Mouse (Mus musculus) intestine, embryonic 14.5 days (tissue): ENCODE results near the gene P4ha2. TPM values are rescaled to one million over a fixed set of nuclear protein-coding genes. Genes with fewer than 3 reads are reported as not detected.

ENCODE experiments used
- ATAC-seq: fragments of 200-750 bp; cut with Nextera tagmentation; replicated peaks from 2 replicates; pipeline ENCODE4 v1.8.0; 2017; ENCODE audit warnings: low read depth, moderate number of reproducible peaks, moderate TSS enrichment, moderate library complexity; ENCODE audit not compliant: low FRiP score, low TSS enrichment
- DNase-seq: peaks from one replicate; pipeline ENCODE4 v3.0.0-alpha.2; 2018; ENCODE audit warnings: low spot score
- H3K27ac ChIP-seq: fragments of 300-500 bp; sonication (generic); 2 replicates; pipeline ENCODE4 v1.5.1; 2014; ENCODE audit warnings: low read depth, mild to moderate bottlenecking, control low read depth
- H3K27me3 ChIP-seq: fragments of 300-500 bp; sonication (generic); replicated peaks from 2 replicates; pipeline ENCODE4 v1.6.1; 2014; ENCODE audit warnings: low read length, control low read depth; ENCODE audit not compliant: control insufficient read depth, insufficient read depth
- H3K36me3 ChIP-seq: fragments of 300-500 bp; sonication (generic); 2 replicates; pipeline ENCODE4 v1.6.1; 2014; ENCODE audit warnings: low read length, control low read depth; ENCODE audit not compliant: control insufficient read depth, insufficient read depth
- H3K4me1 ChIP-seq: fragments of 300-500 bp; sonication (generic); replicated peaks from 2 replicates; pipeline ENCODE4 v1.6.1; 2014; ENCODE audit warnings: low read length, control low read depth, mixed read lengths; ENCODE audit not compliant: control insufficient read depth, insufficient read depth
- H3K4me2 ChIP-seq: fragments of 300-500 bp; sonication (generic); 2 replicates; pipeline ENCODE4 v1.6.1; 2014; ENCODE audit warnings: low read length
- H3K4me3 ChIP-seq: fragments of 300-500 bp; sonication (generic); 2 replicates; pipeline ENCODE4 v1.5.1; 2014; ENCODE audit warnings: low read depth, low read length, control low read depth, mixed read lengths
- H3K9ac ChIP-seq: fragments of 300-500 bp; sonication (generic); 2 replicates; pipeline ENCODE4 v1.6.1; 2014; ENCODE audit warnings: mild to moderate bottlenecking, low read length
- H3K9me3 ChIP-seq: fragments of 300-500 bp; sonication (generic); 2 replicates; pipeline ENCODE4 v1.6.1; 2016; ENCODE audit warnings: low read length, control low read depth; ENCODE audit not compliant: control insufficient read depth
- WGBS: fragments of 180-500 bp; shearing (Covaris S2); extraction: QIAGEN DNeasy Blood & Tissue Kit; methylation state at CpG from one replicate; pipeline ENCODE4 v1.1.7; 2014; 5-methylcytosine and 5-hydroxymethylcytosine counted together
- polyA plus RNA-seq: library from polyadenylated mRNA; unstranded; fragments of >200 nt; fragmentation: Nextera tagmentation; extraction: Ambion mirVana; gene quantifications from 2 replicates; pipeline ENCODE4 v1.2.1, GENCODE M21; 2014

Gene P4ha2
- polyA plus RNA-seq, 1 experiment from 2014 or later, result 38.7 TPM

- no peak overlapping the region for H3K9ac ChIP-seq
- no peaks in the 10 kb centered on the region for H3K27me3 ChIP-seq
- H3K4me1 ChIP-seq, result peaks cover 44% of the 10 kb centered on the region
- DNase-seq (no peak), ATAC-seq (no peak)
- no peak overlapping the region for H3K4me3 ChIP-seq
- peaks cover 21% of the 10 kb centered on the region for H3K36me3 ChIP-seq
- H3K4me2 ChIP-seq, result no peak overlapping the region
- 24% methylated on average over 6 of the region's 6 CpGs for WGBS
- no peaks in the 10 kb centered on the region for H3K9me3 ChIP-seq
- peak overlapping the region; percentile 62; the same call in 1 of the 2 replicates for H3K27ac ChIP-seq
Observed at GRCm38 (mm10) chr11:54058643-54059042, 41.3 kb upstream of the P4ha2 start.

DNA sequence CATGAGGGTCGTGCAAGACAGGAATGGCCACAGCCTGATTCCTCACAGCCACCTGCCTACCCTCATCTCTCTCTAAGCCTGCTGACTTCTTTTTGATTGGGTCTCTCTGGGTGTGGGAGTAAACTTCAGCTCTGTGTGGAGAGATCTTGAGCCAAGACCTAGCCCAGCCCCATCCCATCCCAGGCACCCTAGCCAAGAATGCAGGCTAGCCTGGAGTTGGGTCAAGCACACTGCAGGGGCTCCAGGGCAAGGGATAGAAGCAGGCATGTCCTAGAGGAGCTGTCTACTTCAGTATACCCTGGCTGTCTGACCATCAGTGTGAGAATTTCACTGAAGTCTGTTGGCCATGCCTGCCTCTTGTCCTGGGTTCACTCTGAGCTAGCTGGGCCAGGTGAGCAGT, 40.4 kb upstream of the P4ha2 start:
- Histone ChIP-seq H3K36me3 (peaks cover 21% of the 10 kb centered on the region), H3K4me3 (no peak overlapping the region), H3K9ac (no peak overlapping the region), H3K27ac (peak overlapping the region; percentile 34; the same call in 1 of the 2 replicates), H3K27me3 (no peaks in the 10 kb centered on the region), H3K9me3 (no peaks in the 10 kb centered on the region), H3K4me1 (peaks cover 49% of the 10 kb centered on the region), H3K4me2 (no peak overlapping the region)
- DNase-seq, result no peak
- no peak for ATAC-seq
- 56% methylated on average over 1 of the region's 1 CpGs for WGBS

- no peak overlapping the region for H3K9ac ChIP-seq
- WGBS, result 17% methylated on average over 9 of the region's 9 CpGs
- no peak overlapping the region for H3K4me3 ChIP-seq
- H3K36me3 ChIP-seq, result peaks cover 17% of the 10 kb centered on the region
- peak overlapping the region; percentile 45; the same call in 1 of the 2 replicates for H3K27ac ChIP-seq
- H3K27me3 ChIP-seq, result no peaks in the 10 kb centered on the region
- ATAC-seq (peak; percentile 48; the same call in 1 of the 2 replicates), DNase-seq (no peak)
- no peaks in the 10 kb centered on the region for H3K9me3 ChIP-seq
- peaks cover 49% of the 10 kb centered on the region for H3K4me1 ChIP-seq
- H3K4me2 ChIP-seq, result no peak overlapping the region
Observed at GRCm38 (mm10) chr11:54060316-54060715, 39.6 kb upstream of the P4ha2 start.

DNA sequence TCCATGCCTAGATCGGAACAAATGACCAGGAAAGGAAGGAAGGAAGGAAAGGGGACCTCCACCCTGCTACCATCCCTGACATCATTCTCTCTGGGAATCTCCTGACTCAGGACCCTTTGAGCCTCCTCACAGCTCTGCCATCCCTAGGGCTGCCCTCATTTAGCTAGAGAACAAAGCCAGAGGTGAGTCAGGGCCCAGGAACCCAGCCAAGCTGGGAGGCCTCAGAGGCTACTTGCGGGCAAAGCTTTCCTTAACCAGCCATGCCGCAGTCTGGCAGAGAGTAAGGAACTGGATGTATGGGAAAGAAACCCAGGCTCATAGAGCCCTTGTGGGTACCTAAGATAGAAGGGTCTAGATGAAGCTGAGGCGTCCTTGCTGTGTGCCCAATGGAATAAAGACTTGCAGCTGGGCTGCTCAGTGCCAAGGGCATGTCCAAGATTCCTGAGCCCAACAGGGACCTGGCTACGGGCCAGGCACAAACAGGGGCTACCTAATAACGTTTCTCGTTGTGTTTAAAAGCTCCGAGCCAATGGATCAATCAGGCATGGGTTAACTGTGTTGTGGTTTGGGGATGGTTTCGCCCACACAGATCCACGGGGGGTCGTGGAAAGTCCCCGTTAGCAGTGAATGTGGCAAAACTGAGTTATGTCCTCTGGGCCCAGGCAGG, 37.7 kb upstream of the P4ha2 start:
- no peak overlapping the region for H3K4me2 ChIP-seq
- no peak overlapping the region for H3K4me3 ChIP-seq
- peak overlapping the region; percentile 59; the same call in 1 of the 2 replicates for H3K27ac ChIP-seq
- no peak overlapping the region for H3K9ac ChIP-seq
- 72% methylated on average over 12 of the region's 12 CpGs for WGBS
- H3K27me3 ChIP-seq, result no peaks in the 10 kb centered on the region
- ATAC-seq (no peak), DNase-seq (no peak)
- H3K9me3 ChIP-seq, result no peaks in the 10 kb centered on the region
- H3K4me1 ChIP-seq, result peaks cover 55% of the 10 kb centered on the region
- 0 out of 2 replicates have a peak, but pooled peaks cover 9% of the 10 kb centered on the region for H3K36me3 ChIP-seq

DNA sequence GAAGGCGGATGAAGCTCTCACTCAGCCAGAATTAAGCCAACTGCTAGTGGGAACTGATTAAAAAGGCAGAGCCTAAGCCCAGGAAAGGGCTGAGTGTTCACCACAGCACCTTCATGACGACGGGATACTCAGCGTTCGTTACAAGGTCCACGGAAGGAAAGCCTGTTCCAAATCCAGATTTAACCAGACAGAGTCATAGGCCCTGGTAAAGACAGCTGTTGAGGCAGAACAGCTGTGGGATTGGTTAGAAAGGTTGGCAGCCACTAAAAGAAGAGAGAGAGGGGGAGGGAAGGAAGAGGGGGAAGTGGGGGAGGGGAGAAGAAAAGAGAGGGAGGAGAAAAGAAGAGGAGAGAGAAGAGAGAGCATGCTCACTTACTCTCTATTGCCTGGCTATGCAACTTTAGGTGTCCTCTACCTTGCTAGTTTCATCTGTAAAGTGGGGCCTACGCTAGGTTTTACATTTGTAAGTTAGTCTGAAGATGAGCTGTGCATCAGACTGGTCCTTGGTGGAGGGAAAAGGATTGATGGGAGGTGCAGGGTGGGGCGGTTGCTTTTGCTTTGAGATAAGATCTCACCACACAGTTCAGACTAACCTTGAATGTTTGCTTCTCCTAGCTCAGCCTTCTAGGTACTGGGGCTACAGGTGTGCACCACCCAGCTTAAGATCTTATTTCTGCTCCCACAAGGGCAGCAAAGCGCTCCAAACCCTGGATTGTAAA, 37.0 kb upstream of the P4ha2 start:
- Histone ChIP-seq H3K36me3 (0 out of 2 replicates have a peak, but pooled peaks cover 9% of the 10 kb centered on the region), H3K9me3 (no peaks in the 10 kb centered on the region), H3K27ac (peak overlapping the region; percentile 59; the same call in 1 of the 2 replicates), H3K9ac (no peak overlapping the region), H3K27me3 (no peaks in the 10 kb centered on the region), H3K4me3 (no peak overlapping the region), H3K4me2 (no peak overlapping the region), H3K4me1 (peaks cover 58% of the 10 kb centered on the region)
- WGBS, result 53% methylated on average over 9 of the region's 9 CpGs
- ATAC-seq, result no peak
- DNase-seq, result no peak

DNA sequence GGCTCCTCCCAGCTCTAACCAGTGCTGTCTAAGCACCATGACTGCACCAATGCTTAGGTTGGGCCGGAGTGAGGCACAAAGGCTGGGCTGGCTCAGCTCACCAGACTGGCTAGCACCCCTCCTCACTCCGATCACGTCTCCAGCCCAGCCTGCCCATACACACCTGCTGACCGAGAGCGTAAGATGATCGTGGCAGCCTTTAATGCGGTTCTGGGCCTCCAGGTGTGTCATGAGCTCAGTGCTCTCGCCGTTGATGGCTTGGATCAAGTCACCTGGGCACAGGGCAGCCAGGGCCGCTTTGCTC, 36.5 kb upstream of the P4ha2 start:
- 0 out of 2 replicates have a peak, but pooled peaks cover 9% of the 10 kb centered on the region for H3K36me3 ChIP-seq
- H3K9ac ChIP-seq, result no peak overlapping the region
- H3K9me3 ChIP-seq, result no peaks in the 10 kb centered on the region
- no peaks in the 10 kb centered on the region for H3K27me3 ChIP-seq
- H3K4me3 ChIP-seq, result no peak overlapping the region
- no peak for ATAC-seq
- no peak for DNase-seq
- H3K4me2 ChIP-seq, result no peak overlapping the region
- H3K4me1 ChIP-seq, result peaks cover 54% of the 10 kb centered on the region
- WGBS, result 88% methylated on average over 10 of the region's 10 CpGs
- no peak overlapping the region for H3K27ac ChIP-seq

DNA sequence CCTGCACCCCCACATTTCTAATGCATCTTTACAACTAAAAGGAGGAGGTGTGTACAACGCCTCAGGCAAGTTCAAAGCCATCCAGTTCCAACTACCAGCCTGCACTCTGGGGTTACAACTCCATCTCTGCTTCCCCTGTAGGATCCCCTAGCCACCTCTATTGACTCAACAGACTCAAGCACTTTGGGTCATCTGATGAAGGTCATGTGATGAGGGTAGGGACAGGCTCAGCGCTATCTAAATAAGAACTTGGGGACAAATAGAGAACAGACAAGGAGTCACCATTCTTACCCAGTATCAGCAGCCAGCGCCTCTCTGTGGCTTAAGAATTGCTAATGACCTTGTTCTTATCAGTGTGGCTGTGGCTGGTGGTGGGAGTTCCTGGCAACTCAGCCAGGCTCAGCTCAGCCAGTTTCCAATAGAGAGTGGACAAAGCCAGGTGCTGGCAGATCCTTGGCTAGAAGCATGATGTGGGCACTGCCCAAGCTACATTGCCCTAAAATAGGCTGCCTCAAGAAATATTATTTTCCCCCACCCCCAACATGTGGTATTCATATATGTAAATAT, 35.4 kb upstream of the P4ha2 start:
- Histone ChIP-seq H3K4me3 (no peak overlapping the region), H3K9ac (no peak overlapping the region), H3K36me3 (0 out of 2 replicates have a peak, but pooled peaks cover 8% of the 10 kb centered on the region), H3K27ac (no peak overlapping the region), H3K4me2 (no peak overlapping the region), H3K4me1 (peaks cover 44% of the 10 kb centered on the region), H3K9me3 (no peaks in the 10 kb centered on the region), H3K27me3 (no peaks in the 10 kb centered on the region)
- ATAC-seq (no peak), DNase-seq (no peak)
- 75% methylated on average over 3 of the region's 3 CpGs for WGBS

DNA sequence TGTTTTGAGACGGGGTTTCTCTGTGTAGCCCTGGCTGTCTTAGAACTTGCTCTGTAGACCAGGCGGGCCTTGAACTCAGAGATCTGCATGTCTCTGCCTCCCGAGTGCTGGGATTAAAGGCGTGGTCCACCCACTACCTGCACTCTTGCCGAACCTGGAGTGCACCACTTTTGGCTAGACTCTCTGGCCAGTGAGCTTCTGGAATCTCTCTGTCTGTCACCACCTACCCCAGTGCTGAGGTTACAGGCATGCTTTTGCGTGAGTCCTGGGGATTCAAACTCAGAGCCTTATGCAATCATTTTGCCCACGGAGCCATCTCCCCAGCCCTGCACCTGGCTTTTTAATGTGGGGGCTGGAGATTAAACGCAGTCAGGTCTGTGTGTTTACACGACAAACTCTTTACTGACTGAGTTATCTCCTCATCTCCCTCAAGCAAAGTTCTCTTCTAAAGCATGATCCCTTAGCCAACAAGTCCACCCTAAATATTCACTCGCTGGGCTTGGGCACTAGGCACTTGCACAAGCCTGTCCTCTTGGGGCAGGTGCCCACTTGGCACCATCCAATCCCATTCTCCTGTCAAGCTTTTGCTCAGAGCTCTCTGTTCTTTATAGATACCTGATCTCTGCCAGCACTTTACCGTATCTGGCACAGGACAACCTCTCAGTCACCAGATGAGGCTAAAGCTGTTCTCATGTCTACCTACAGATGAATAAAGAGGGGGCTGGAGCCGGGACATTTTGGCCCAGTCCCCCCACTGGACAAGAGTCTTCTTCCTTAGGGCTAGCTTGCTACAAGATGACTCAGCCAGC, 34.6 kb upstream of the P4ha2 start:
- no peak for ATAC-seq

More for the DNA sequence above, 34.6 kb upstream of the P4ha2 start:
- H3K27ac ChIP-seq, result no peak overlapping the region
- peaks cover 38% of the 10 kb centered on the region for H3K4me1 ChIP-seq
- no peaks in the 10 kb centered on the region for H3K9me3 ChIP-seq
- no peaks in the 10 kb centered on the region for H3K27me3 ChIP-seq
- H3K36me3 ChIP-seq, result 0 out of 2 replicates have a peak, but pooled peaks cover 4% of the 10 kb centered on the region
- H3K4me2 ChIP-seq, result no peak overlapping the region
- no peak overlapping the region for H3K9ac ChIP-seq
- H3K4me3 ChIP-seq, result no peak overlapping the region
- 76% methylated on average over 12 of the region's 12 CpGs for WGBS
- no peak for DNase-seq
